In the genomic region with DNA sequence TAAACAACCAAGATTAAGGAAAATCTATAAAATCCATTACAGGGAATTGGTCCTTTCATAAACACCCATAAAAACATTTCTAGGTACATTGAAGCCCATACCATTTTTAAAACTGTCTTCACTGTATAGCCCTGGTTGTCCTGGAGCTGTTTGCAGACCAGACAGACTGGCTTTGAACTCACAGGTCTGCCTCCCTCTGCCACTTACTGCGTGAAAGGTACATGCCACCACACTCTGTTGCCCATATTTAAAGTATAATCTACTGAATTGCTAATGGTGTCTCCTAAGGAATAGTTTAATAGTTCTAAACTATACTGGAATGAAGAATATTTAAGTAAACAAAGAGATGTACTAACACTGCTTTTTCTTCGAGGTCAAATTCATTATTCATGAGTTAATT, we compare ENCODE assay signal across 8 mouse cellular contexts. TPM values are rescaled to one million over a fixed set of nuclear protein-coding genes. Genes with fewer than 3 reads are reported as not detected.
A peak's percentile ranks its signal among the peaks of the same experiment; 100 is the strongest.
DNase-seq lines count a peak whose midpoint lies in the region; ATAC-seq and TF ChIP-seq lines count a peak whose summit lies in the region.

No protein-coding gene starts in this region.

- TF ChIP-seq CTCF in E14TG2a.4 (conservative IDR thresholded peaks at IDR 0.05; ENCODE audit: low read length) = no peak
- no peak for TF ChIP-seq CTCF in liver, postnatal 0 days (IDR thresholded peaks at IDR 0.05; ENCODE audit: low read depth)

- 0 out of 2 replicates have a peak overlapping the region, but pooled peaks have one; percentile 38 for H3K9ac ChIP-seq in heart, embryonic 15.5 days
- peak overlapping the region; percentile 69 for H3K9ac ChIP-seq in liver, postnatal 0 days (replicated peaks)

- peak overlapping the region; percentile 73 for H3K4me2 ChIP-seq in heart, embryonic 15.5 days
- peak overlapping the region; percentile 70 for H3K4me2 ChIP-seq in liver, postnatal 0 days (ENCODE audit: low read depth, low read length)

- ATAC-seq in heart, embryonic 15.5 days (replicated peaks; ENCODE audit: insufficient number of reproducible peaks, insufficient read depth, low FRiP score, low read depth) = no peak
- no peak for ATAC-seq in liver, postnatal 0 days
- ATAC-seq in CD4-positive, CD25-positive, alpha-beta regulatory T cell, adult 4 months = no peak

- no peak for TF ChIP-seq EP300 in liver, postnatal 0 days (IDR thresholded peaks at IDR 0.05; ENCODE audit: low read depth)

- peak overlapping the region; percentile 80 for H3K4me3 ChIP-seq in E14TG2a.4 (replicated peaks; ENCODE audit: low read length)
- no peak overlapping the region; the same call in 1 of the 2 replicates for H3K4me3 ChIP-seq in heart, embryonic 15.5 days
- peak overlapping the region; percentile 60 for H3K4me3 ChIP-seq in liver, postnatal 0 days (ENCODE audit: low read depth, low read length)

- WGBS in heart, embryonic 15.5 days = 72% methylated on average over 2 of the region's 2 CpGs
- WGBS in liver, postnatal 0 days (ENCODE audit: insufficient replicate concordance) = 62% methylated on average over 2 of the region's 2 CpGs

- H3K4me1 ChIP-seq in E14TG2a.4 (replicated peaks; ENCODE audit: low read depth, low read length) = peaks cover 49% of the 10 kb centered on the region
- peaks cover 47% of the 10 kb centered on the region for H3K4me1 ChIP-seq in heart, embryonic 15.5 days (replicated peaks)
- peaks cover 34% of the 10 kb centered on the region for H3K4me1 ChIP-seq in liver, postnatal 0 days (ENCODE audit: insufficient read depth)

- H3K9me3 ChIP-seq in E14TG2a.4 (ENCODE audit: low read length) = no peaks in the 10 kb centered on the region
- no peaks in the 10 kb centered on the region for H3K9me3 ChIP-seq in heart, embryonic 15.5 days (replicated peaks)
- H3K9me3 ChIP-seq in liver, postnatal 0 days (ENCODE audit: low read length) = no peaks in the 10 kb centered on the region

- DNase-seq in heart, adult 11 months = peak; percentile 87
- DNase-seq in heart, adult 9 months (ENCODE audit: low spot score in 2 of 2) = no peak
- no peak for DNase-seq in liver, postnatal 0 days
- DNase-seq in ovary, postnatal 10 days (ENCODE audit: low spot score) = no peak
- no peak for DNase-seq in adrenal gland, postnatal 14 days

- peak overlapping the region; percentile 86 for H3K27ac ChIP-seq in heart, embryonic 15.5 days
- peak overlapping the region; percentile 97 for H3K27ac ChIP-seq in liver, postnatal 0 days (ENCODE audit: low read depth)

- no peaks in the 10 kb centered on the region for H3K27me3 ChIP-seq in E14TG2a.4 (ENCODE audit: insufficient read depth, low read length)
- no peaks in the 10 kb centered on the region for H3K27me3 ChIP-seq in heart, embryonic 15.5 days
- H3K27me3 ChIP-seq in liver, postnatal 0 days (ENCODE audit: insufficient read depth, low read length) = no peaks in the 10 kb centered on the region

- H3K36me3 ChIP-seq in E14TG2a.4 (ENCODE audit: insufficient read depth, low read length) = peaks cover 18% of the 10 kb centered on the region
- no peaks in the 10 kb centered on the region for H3K36me3 ChIP-seq in heart, embryonic 15.5 days
- peaks cover 13% of the 10 kb centered on the region for H3K36me3 ChIP-seq in liver, postnatal 0 days (replicated peaks; ENCODE audit: insufficient read depth, low read length)

RNA-seq across cellular contexts. Expression of a gene that starts 5.1 kb away (rescaled TPM):
- 41.2 and 42.9 TPM in 2 replicates for polyA plus RNA-seq in heart, embryonic 15.5 days (2015; fragmentation: Nextera tagmentation; extraction: Ambion mirVana)
- polyA plus RNA-seq in liver, postnatal 0 days (2015; fragmentation: Nextera tagmentation; extraction: Ambion mirVana) = 14.1 and 17.2 TPM in 2 replicates
- 100 to 1,000 TPM; 223 to 256 TPM for polyA plus RNA-seq in CD4-positive, CD25-positive, alpha-beta regulatory T cell, adult 4 months (2017; shearing (Covaris generic))
- 45.1 and 52.8 TPM in 2 replicates for total RNA-seq in adrenal gland, postnatal 14 days (2021)
